Mouse (Mus musculus): ENCODE data around the gene Hs2st1. TPM values are rescaled to one million over a fixed set of nuclear protein-coding genes. Genes with fewer than 3 reads are reported as not detected.

The Hs2st1 gene
- polyA plus RNA-seq, 1 experiment from 2014 or later: 44.0 TPM

- in situ Hi-C loops (cut with MboI; ENCODE audit: low pct_unique_long_range_greater_than_20kb): no loop called here
- ChIA-PET POLR2A (interaction anchor here (1.9 kb wide), 1 partner anchor 13 kb away, joined by 5 read pairs; no protein-coding TSS in a partner anchor), CTCF (no interaction called here)
- no peak for TF ChIP-seq CTCF (IDR thresholded peaks at IDR 0.05)
- no peaks in the 10 kb centered on the region for H3K27me3 ChIP-seq
- ATAC-seq (no peak), DNase-seq (ENCODE audit: low read depth, low spot score) (no peak)
These were observed 51.1 kb downstream of the Hs2st1 start for GRCm38 (mm10) chr3:144518917-144519316.

- ChIA-PET POLR2A (no interaction called here), CTCF (interaction anchor here (0.9 kb wide), 1 partner anchor 8 kb away, joined by 3 read pairs; no protein-coding TSS in a partner anchor)
- DNase-seq (ENCODE audit: low read depth, low spot score) (no peak), ATAC-seq (no peak)
- no peak for TF ChIP-seq CTCF (IDR thresholded peaks at IDR 0.05)
- H3K27me3 ChIP-seq: no peaks in the 10 kb centered on the region
- in situ Hi-C loops (cut with MboI; ENCODE audit: low pct_unique_long_range_greater_than_20kb): no loop called here
These were observed 54.7 kb downstream of the Hs2st1 start for GRCm38 (mm10) chr3:144515286-144515685.

DNA sequence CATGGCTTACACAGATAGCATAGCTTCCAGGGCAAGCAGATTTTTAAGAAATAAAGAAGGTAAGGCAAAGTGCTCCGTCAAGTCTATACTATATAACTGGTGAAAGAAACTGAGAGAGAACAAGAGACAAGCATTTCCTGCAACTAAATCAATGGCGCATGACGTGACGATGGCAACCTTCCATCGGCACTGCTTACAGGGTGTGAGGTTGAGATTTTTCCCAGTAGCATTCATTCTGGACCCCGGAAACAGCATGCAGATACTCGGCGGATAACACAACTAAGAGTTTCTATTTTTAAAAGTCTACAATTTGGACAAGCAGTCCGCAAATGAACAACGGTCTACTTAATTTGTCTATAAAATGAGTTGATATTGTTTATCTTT, 55.9 kb downstream of the Hs2st1 start:
- POLR2A ChIA-PET: no interaction called here
- CTCF ChIA-PET: interaction anchor here (1.2 kb wide), 1 partner anchor 8 kb away, joined by 5 read pairs; no protein-coding TSS in a partner anchor
- H3K27me3 ChIP-seq: no peaks in the 10 kb centered on the region
- TF ChIP-seq CTCF (IDR thresholded peaks at IDR 0.05): no peak
- in situ Hi-C loops (cut with MboI; ENCODE audit: low pct_unique_long_range_greater_than_20kb): no loop called here
- ATAC-seq (no peak), DNase-seq (ENCODE audit: low read depth, low spot score) (no peak)

GRCm38 (mm10) chr3:144513169-144514121, 56.5 kb downstream of the Hs2st1 start:
- POLR2A ChIA-PET: interaction anchor here (0.6 to 1.0 kb wide), 2 partner anchors 10 to 198 kb away, joined by 3 read pairs; no protein-coding TSS in a partner anchor
- H3K27me3 ChIP-seq: no peaks in the 10 kb centered on the region
- TF ChIP-seq CTCF (IDR thresholded peaks at IDR 0.05): no peak
- ATAC-seq: no peak
- CTCF ChIA-PET: interaction anchor here (1.2 to 1.4 kb wide), 2 partner anchors 9 to 26 kb away, joined by 3 to 5 read pairs; no protein-coding TSS in a partner anchor
- DNase-seq (ENCODE audit: low read depth, low spot score): no peak
- in situ Hi-C loops (cut with MboI; ENCODE audit: low pct_unique_long_range_greater_than_20kb): no loop called here

DNA sequence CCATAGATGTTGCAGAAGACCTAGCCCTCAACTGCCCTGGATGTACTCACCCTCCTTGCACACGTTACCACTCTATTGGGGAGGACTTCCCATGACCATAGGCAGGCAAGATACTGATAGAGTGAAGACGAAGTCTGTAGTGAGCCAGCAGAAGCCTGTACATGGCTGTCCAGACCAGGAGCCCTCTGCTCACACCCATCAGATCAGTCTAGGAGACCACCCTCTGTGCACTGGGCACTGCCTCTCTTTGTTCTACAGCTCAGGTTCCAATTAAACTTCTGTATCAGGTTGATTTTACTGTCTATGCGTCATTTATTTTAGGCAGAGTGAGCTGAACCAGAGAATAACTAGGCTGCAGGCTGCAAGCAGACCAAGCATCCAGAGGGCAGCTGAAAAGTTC, 59.3 kb downstream of the Hs2st1 start:
- CTCF ChIA-PET: interaction anchor here (0.9 to 2.6 kb wide), 5 partner anchors 11 to 19 kb away, joined by 3 to 7 read pairs (median 3); no protein-coding TSS in a partner anchor
- no peaks in the 10 kb centered on the region for H3K27me3 ChIP-seq
- TF ChIP-seq CTCF (IDR thresholded peaks at IDR 0.05): no peak
- POLR2A ChIA-PET: interaction anchor here (1.8 kb wide), 1 partner anchor 11 kb away, joined by 6 read pairs; no protein-coding TSS in a partner anchor
- DNase-seq (ENCODE audit: low read depth, low spot score) (no peak), ATAC-seq (no peak)
- in situ Hi-C loops (cut with MboI; ENCODE audit: low pct_unique_long_range_greater_than_20kb): no loop called here

DNA sequence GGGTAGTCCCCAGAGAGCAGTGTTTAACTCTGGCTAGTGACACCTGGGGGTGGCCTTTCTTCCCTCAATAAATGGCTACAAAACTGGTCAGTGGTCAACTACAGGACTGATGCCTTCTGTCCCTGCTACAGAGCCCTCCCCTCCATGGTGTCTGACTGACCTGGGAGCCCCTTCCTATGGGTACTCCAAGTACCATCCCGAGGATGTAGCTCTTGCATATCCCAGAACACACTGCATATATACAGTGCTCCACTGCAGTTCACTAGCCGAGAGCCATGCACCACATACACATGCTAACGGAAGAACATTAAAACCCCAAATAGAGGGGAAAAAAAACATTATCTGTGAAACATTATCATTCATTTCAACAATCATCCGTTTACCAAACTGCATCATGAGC, 61.6 kb downstream of the Hs2st1 start:
- POLR2A ChIA-PET: no interaction called here
- CTCF ChIA-PET: interaction anchor here (0.9 to 1.0 kb wide), 2 partner anchors 8 to 23 kb away, joined by 3 read pairs; no protein-coding TSS in a partner anchor
- DNase-seq (ENCODE audit: low read depth, low spot score) (no peak), ATAC-seq (no peak)
- H3K27me3 ChIP-seq: no peaks in the 10 kb centered on the region
- no peak for TF ChIP-seq CTCF (IDR thresholded peaks at IDR 0.05)
- in situ Hi-C loops (cut with MboI; ENCODE audit: low pct_unique_long_range_greater_than_20kb): no loop called here

DNA sequence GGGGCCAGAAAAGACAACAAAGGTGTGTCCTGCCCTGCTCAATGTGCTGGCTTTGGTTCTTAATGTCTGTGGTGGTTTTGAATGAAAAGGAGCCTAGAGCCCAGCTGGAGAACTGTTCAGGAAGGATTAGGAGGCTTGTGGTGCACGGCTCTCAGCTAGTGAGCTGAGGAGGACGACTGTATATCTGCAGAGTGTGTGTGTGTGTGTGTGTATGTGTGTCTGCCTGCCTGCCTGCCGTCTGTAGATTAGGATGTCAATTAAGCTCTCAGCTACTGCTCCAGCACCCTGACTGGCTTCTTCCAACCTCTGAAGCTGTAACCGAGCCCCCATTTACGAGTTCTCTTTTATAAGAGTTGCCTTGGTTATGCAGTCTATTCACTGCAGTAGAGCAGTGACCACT, 62.1 kb downstream of the Hs2st1 start:
- no peak for TF ChIP-seq CTCF (IDR thresholded peaks at IDR 0.05)
- no peaks in the 10 kb centered on the region for H3K27me3 ChIP-seq
- in situ Hi-C loops (cut with MboI; ENCODE audit: low pct_unique_long_range_greater_than_20kb): no loop called here
- no peak for DNase-seq (ENCODE audit: low read depth, low spot score)
- ATAC-seq: no peak
- ChIA-PET CTCF (interaction anchor here (0.9 to 2.3 kb wide), 4 partner anchors 9 to 62 kb away, joined by 3 to 8 read pairs (median 4); partner anchors contain the start of genes Hs2st1 and Selenof), POLR2A (interaction anchor here (1.3 kb wide), 1 partner anchor 11 kb away, joined by 4 read pairs; no protein-coding TSS in a partner anchor)

- peak; percentile 99 for DNase-seq (ENCODE audit: low read depth, low spot score)
- in situ Hi-C loops (cut with MboI; ENCODE audit: low pct_unique_long_range_greater_than_20kb): no loop called here
- peak; percentile 96 for ATAC-seq
- ChIA-PET CTCF (interaction anchor here (0.7 to 2.3 kb wide), 9 partner anchors 11 to 119 kb away, joined by 3 to 8 read pairs (median 3); partner anchors contain the start of genes Hs2st1 and Selenof), POLR2A (interaction anchor here (0.6 to 1.7 kb wide), 3 partner anchors 10 to 210 kb away, joined by 3 to 5 read pairs (median 4); no protein-coding TSS in a partner anchor)
- no peaks in the 10 kb centered on the region for H3K27me3 ChIP-seq
- TF ChIP-seq CTCF (IDR thresholded peaks at IDR 0.05): no peak
These were observed 63.8 kb downstream of the Hs2st1 start for GRCm38 (mm10) chr3:144506213-144506612.

DNA sequence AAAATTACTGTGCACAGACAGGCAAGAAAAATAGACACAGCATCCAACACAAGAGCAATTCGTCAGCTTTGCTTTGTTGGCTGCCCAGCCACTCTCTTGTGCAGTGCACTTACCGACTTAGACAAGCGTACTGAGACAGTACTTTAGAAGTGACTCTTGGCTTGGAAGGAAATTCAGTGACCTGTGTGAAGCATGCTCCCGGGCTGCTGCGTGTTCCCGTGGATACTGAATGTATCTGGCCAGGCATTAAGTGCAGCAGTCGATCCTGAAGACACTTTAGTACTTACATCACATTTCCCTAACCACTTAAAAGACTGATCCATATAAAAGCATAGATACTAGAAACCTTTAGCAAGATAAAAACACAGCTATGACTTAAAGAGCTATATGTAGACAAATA, 68.1 kb downstream of the Hs2st1 start:
- ATAC-seq (no peak), DNase-seq (ENCODE audit: low read depth, low spot score) (no peak)
- in situ Hi-C loops (cut with MboI; ENCODE audit: low pct_unique_long_range_greater_than_20kb): no loop called here
- ChIA-PET POLR2A (interaction anchor here (0.5 to 0.7 kb wide), 2 partner anchors 133 to 139 kb away, joined by 3 read pairs; no protein-coding TSS in a partner anchor), CTCF (interaction anchor here (1.0 to 1.3 kb wide), 2 partner anchors 8 to 30 kb away, joined by 3 read pairs; no protein-coding TSS in a partner anchor)
- no peaks in the 10 kb centered on the region for H3K27me3 ChIP-seq
- no peak for TF ChIP-seq CTCF (IDR thresholded peaks at IDR 0.05)

- ChIA-PET CTCF (interaction anchor here (1.0 to 1.7 kb wide), 3 partner anchors 8 to 15 kb away, joined by 3 to 6 read pairs (median 4); no protein-coding TSS in a partner anchor), POLR2A (interaction anchor here (0.8 to 1.3 kb wide), 5 partner anchors 9 to 45 kb away, joined by 3 to 4 read pairs (median 3); no protein-coding TSS in a partner anchor)
- peak; percentile 49 for DNase-seq (ENCODE audit: low read depth, low spot score)
- H3K27me3 ChIP-seq: no peaks in the 10 kb centered on the region
- in situ Hi-C loops (cut with MboI; ENCODE audit: low pct_unique_long_range_greater_than_20kb): no loop called here
- TF ChIP-seq CTCF (IDR thresholded peaks at IDR 0.05): no peak
- peak; percentile 85 for ATAC-seq
These were observed 73.2 kb downstream of the Hs2st1 start for GRCm38 (mm10) chr3:144496762-144497161.
